Mouse (Mus musculus) kidney, adult 2 months (tissue): Measurements from ENCODE around the gene Slc7a9.

Source experiments
- CTCF ChIP-seq: fragments of 200-500 bp; conservative IDR thresholded peaks from 2 replicates; pipeline ENCODE4 v1.5.1; 2011; ENCODE audit warnings: low read depth, mild to moderate bottlenecking, control low read depth, low read length, moderate library complexity, mixed read lengths; ENCODE audit not compliant: insufficient read depth, insufficient read length
- POLR2A ChIP-seq: fragments of 200-500 bp; IDR thresholded peaks from one replicate; pipeline ENCODE4 v1.6.1; 2011; ENCODE audit warnings: low read depth, low read length, control low read depth

DNA sequence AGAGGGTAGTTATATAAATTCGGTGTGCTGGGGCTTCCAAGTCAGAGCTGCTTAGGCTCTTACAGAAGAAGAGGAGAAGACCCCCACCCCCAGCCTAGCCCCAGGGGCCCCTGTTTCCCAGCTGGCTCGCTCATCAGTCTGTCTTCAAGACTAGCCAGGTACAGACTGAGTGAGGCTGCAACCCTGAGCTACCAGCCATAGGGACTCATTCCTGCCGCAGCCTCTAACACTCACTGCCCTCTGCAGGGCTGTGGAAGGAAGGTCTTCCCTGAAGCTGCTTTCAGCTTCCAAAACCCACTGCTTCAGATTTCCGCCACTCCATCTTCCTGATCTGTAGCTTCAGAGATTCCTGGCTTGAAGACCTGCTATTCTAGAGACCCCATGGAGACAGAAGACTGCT, 53.4 kb downstream of the Slc7a9 start:
- TF ChIP-seq POLR2A (no peak), CTCF (peak; percentile 55; the same call in 1 of the 2 replicates)
